Mouse (Mus musculus): ENCODE data around the gene Chrm5. TPM values are rescaled to one million over a fixed set of nuclear protein-coding genes. Genes with fewer than 3 reads are reported as not detected.

Gene Chrm5
- total RNA-seq, 2 experiments from 2014 or later, result not detected

DNA sequence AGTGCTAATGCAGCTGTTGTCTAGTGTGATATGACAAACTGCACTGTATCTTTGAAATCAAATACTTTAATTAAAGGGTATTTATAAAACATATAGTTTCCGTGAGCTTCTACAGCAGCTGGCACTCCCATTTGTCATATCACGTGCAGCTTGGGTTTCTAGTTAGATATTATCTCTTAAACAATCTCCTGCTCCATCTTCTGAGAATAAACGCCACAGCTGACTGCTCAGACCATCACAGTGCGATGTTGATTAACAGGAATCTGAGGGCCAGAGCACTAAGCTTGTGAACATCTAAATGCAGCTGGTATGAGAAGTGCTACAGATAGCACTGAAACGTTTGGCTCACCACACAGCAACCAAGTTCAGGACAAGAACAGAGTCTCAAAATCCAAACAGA is 50.2 kb downstream of the Chrm5 start:
- DNase-seq (ENCODE audit: low spot score in 2 of 2), result no peak

- no peak for DNase-seq (ENCODE audit: low spot score in 2 of 2)
Measured at GRCm38 (mm10) chr2:112429665-112430064, 50.9 kb downstream of the Chrm5 start.

Other genes with a start within 250 kb of the Chrm5 start
- 1 to 10 TPM; 5.0 to 5.5 TPM for gene Lpcat4, start 241.3 kb downstream of the Chrm5 start, total RNA-seq (2021)
- gene Nutm1, start 221.5 kb downstream of the Chrm5 start, total RNA-seq (2021), result not detected
- gene Nop10, start 218.8 kb downstream of the Chrm5 start, total RNA-seq (2021), result 10 to 100 TPM; 51.2 to 52.0 TPM
- 10 to 100 TPM; 41.1 to 50.6 TPM for gene Slc12a6, start 214.9 kb downstream of the Chrm5 start, total RNA-seq (2021)
- gene Gm21985, start 214.5 kb downstream of the Chrm5 start, total RNA-seq (2021), result not detected
- gene Emc4, start 112.7 kb downstream of the Chrm5 start, total RNA-seq (2021), result 10 to 100 TPM; 65.4 to 71.6 TPM
- 10 to 100 TPM; 14.7 to 15.5 TPM for gene Katnbl1, start 101.6 kb downstream of the Chrm5 start, total RNA-seq (2021)
- gene Emc7, start 25.8 kb downstream of the Chrm5 start, total RNA-seq (2021), result 10 to 100 TPM; 15.1 to 16.7 TPM
- gene Aven, start 12.2 kb upstream of the Chrm5 start, total RNA-seq (2021), result 10 to 100 TPM; 13.7 to 14.4 TPM

All from gastrocnemius, postnatal 4 days (tissue).